Mouse (Mus musculus): ENCODE results near the gene Erc1. TPM values are rescaled to one million over a fixed set of nuclear protein-coding genes. Genes with fewer than 3 reads are reported as not detected.
A peak's percentile ranks its signal among the peaks of the same experiment; 100 is the strongest.

The Erc1 gene
- polyA plus RNA-seq, 2 experiments, result 1.8 to 3.6 TPM

DNA sequence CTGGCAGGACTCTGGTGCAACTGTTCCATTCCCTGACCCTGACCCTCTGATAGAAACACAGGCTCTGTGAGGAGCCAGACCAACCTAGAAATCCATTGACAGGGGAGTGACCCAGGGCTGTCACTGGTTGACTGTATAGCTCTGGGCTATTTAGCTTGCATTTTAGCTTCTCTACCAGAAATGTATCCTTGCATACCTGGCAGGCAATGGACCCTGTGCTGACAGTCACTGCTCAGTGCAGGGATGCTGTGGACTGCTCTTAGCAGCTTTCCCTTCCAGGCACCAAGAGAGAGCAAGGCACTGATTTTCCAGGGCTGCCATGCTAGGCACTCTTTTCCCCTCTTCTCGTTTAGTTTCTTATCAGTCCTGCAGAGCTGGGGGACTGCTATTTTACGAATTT is 279.6 kb downstream of the Erc1 start:
- no peaks in the 10 kb centered on the region for H3K4me1 ChIP-seq (replicated peaks; ENCODE audit: control insufficient read depth in 2 of 2, insufficient read depth in 2 of 2, low read length in 1 of 2)
- no peak overlapping the region for H3K4me2 ChIP-seq (ENCODE audit: low read depth)
- TF ChIP-seq CTCF (IDR thresholded peaks at IDR 0.05; ENCODE audit: low read depth) (no peak), EP300 (IDR thresholded peaks at IDR 0.05; ENCODE audit: low read depth) (no peak)
- no peak overlapping the region for H3K27ac ChIP-seq
- H3K27me3 ChIP-seq (ENCODE audit: control insufficient read depth, insufficient read depth, low read length), result no peaks in the 10 kb centered on the region
- no peak overlapping the region for H3K4me3 ChIP-seq (ENCODE audit: insufficient read depth in 1 of 2, low read depth in 2 of 2, low read length in 2 of 2)
- 29% methylated on average over 2 of the region's 2 CpGs for WGBS (ENCODE audit: insufficient replicate concordance)
- no peaks in the 10 kb centered on the region for H3K36me3 ChIP-seq (replicated peaks; ENCODE audit: control insufficient read depth, insufficient read depth, low read depth)
- DNase-seq (ENCODE audit: low read depth in 3 of 3, low spot score in 3 of 3) (no peak), ATAC-seq (ENCODE audit: insufficient read depth) (no peak)
- no peak overlapping the region for H3K9ac ChIP-seq (replicated peaks)
- H3K9me3 ChIP-seq (ENCODE audit: control insufficient read depth, low read length), result no peaks in the 10 kb centered on the region

DNA sequence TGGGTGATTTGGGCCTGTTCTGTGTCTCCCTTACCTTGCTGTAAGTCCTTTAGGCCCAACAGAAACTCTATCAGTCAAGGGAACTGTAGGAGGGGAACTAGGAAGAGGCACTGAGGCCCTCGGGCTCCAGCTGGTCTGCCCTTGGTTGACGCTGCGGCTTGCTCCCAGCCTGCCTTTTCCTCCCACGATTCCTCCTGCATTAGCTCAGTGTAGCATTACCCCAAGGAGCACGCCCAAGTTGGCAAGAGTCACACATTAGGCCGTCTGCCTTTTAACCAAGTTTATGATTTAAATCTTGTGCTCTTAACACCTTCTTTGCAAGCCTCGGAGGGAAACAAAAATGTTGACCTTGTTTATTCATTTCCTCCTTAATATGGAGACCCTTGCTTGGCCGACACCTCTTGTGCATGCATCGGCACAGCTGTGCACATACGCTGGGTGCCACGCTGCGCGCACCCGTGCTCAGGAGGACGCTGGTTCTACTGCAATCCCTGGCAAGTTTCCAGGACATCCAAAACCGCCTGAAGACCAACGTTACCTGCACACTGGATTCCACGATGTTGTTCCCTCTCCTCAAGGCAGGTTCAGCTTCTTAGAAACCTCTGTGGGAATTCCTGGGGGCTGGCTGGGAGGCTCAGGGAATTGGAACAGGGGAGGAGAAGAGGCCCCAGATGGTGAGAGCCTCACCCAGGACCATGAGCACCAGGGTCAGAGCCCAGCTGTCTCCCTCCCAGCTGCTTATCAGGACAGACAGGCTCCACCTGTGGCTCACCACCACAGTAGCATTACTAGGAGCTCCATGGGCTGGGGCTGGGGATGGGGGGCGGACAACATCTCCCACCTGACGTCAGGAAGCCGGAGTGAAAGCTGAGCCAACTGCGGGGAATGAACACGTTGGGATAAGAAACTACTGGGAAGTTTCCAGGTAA is 282.3 kb downstream of the Erc1 start:
- TF ChIP-seq EP300 (IDR thresholded peaks at IDR 0.05; ENCODE audit: low read depth), result no peak
- TF ChIP-seq CTCF (IDR thresholded peaks at IDR 0.05; ENCODE audit: low read depth), result no peak
- Histone ChIP-seq H3K9ac (replicated peaks) (no peak overlapping the region), H3K27ac (no peak overlapping the region), H3K4me3 (ENCODE audit: insufficient read depth in 1 of 2, low read depth in 2 of 2, low read length in 2 of 2) (no peak overlapping the region), H3K9me3 (ENCODE audit: control insufficient read depth, low read length) (no peaks in the 10 kb centered on the region), H3K36me3 (replicated peaks; ENCODE audit: control insufficient read depth, insufficient read depth, low read depth) (no peaks in the 10 kb centered on the region), H3K27me3 (ENCODE audit: control insufficient read depth, insufficient read depth, low read length) (no peaks in the 10 kb centered on the region), H3K4me1 (replicated peaks; ENCODE audit: control insufficient read depth in 2 of 2, insufficient read depth in 2 of 2, low read length in 1 of 2) (no peaks in the 10 kb centered on the region), H3K4me2 (ENCODE audit: low read depth) (no peak overlapping the region)
- WGBS (ENCODE audit: insufficient replicate concordance), result 70% methylated on average over 23 of the region's 23 CpGs
- ATAC-seq (ENCODE audit: insufficient read depth) (no peak), DNase-seq (ENCODE audit: low read depth in 3 of 3, low spot score in 3 of 3) (no peak)

DNA sequence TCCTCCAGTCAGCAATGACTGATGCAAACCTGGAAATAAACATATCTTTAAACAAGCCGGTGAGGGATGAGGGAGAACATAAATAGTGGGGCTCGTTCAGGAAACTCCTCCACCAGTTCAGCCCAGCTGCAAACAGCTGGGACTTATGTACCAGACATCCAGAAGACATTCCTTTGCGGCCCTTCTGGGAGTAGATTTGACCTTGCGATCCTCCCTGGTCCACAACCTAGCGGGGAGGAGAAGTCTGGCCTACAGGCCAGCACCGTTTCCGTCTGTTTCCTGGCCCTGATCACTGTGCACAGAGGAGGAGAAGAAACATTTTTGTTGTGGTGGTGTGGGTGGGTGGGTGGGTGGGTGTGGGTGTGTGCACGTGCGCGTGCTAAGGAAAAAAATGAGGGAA is 285.4 kb downstream of the Erc1 start:
- Histone ChIP-seq H3K4me3 (ENCODE audit: insufficient read depth in 1 of 2, low read depth in 2 of 2, low read length in 2 of 2) (no peak overlapping the region), H3K27me3 (ENCODE audit: control insufficient read depth, insufficient read depth, low read length) (no peaks in the 10 kb centered on the region), H3K4me2 (ENCODE audit: low read depth) (no peak overlapping the region), H3K36me3 (replicated peaks; ENCODE audit: control insufficient read depth, insufficient read depth, low read depth) (no peaks in the 10 kb centered on the region), H3K4me1 (replicated peaks; ENCODE audit: control insufficient read depth in 2 of 2, insufficient read depth in 2 of 2, low read length in 1 of 2) (0 out of 4 replicates have a peak, but pooled peaks cover 0 to 1% of the 10 kb centered on the region in 2 experiments), H3K9ac (replicated peaks) (no peak overlapping the region), H3K9me3 (ENCODE audit: control insufficient read depth, low read length) (no peaks in the 10 kb centered on the region), H3K27ac (no peak overlapping the region)
- no peak for TF ChIP-seq EP300 (IDR thresholded peaks at IDR 0.05; ENCODE audit: low read depth)
- no peak for TF ChIP-seq CTCF (IDR thresholded peaks at IDR 0.05; ENCODE audit: low read depth)
- ATAC-seq (ENCODE audit: insufficient read depth), result no peak
- 66% methylated on average over 10 of the region's 10 CpGs for WGBS (ENCODE audit: insufficient replicate concordance)
- no peak for DNase-seq (ENCODE audit: low read depth in 3 of 3, low spot score in 3 of 3)

DNA sequence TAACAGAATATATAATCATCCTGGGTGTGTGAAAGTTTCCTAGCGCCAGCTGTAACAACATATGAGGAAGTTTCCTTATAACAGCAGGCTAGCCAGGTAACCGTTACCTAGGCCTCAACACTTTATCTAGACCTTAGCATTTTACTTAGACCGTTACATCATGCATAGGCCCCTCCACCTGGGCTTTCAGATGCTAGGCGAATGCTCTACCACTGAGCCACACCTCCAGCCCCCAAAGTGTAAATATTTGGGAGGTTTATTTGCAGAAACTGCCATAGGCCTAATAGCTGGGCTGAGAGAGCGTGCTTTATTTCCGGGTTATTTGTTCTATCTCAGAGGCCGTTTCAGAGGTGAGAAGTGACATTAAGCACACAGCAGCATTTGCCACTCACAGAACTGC is 289.1 kb downstream of the Erc1 start:
- H3K4me2 ChIP-seq (ENCODE audit: low read depth), result no peak overlapping the region
- ATAC-seq (ENCODE audit: insufficient read depth), result no peak
- H3K9ac ChIP-seq (replicated peaks), result no peak overlapping the region
- DNase-seq (ENCODE audit: low read depth in 3 of 3, low spot score in 3 of 3), result no peak
- H3K4me1 ChIP-seq (replicated peaks; ENCODE audit: control insufficient read depth in 2 of 2, insufficient read depth in 2 of 2, low read length in 1 of 2), result 0 out of 4 replicates have a peak, but pooled peaks cover 0 to 1% of the 10 kb centered on the region in 2 experiments
- no peak for TF ChIP-seq CTCF (IDR thresholded peaks at IDR 0.05; ENCODE audit: low read depth)
- TF ChIP-seq EP300 (IDR thresholded peaks at IDR 0.05; ENCODE audit: low read depth), result no peak
- H3K36me3 ChIP-seq (replicated peaks; ENCODE audit: control insufficient read depth, insufficient read depth, low read depth), result no peaks in the 10 kb centered on the region
- H3K4me3 ChIP-seq (ENCODE audit: insufficient read depth in 1 of 2, low read depth in 2 of 2, low read length in 2 of 2), result no peak overlapping the region
- no peak overlapping the region for H3K27ac ChIP-seq
- no peaks in the 10 kb centered on the region for H3K9me3 ChIP-seq (ENCODE audit: control insufficient read depth, low read length)
- 59% methylated on average over 7 of the region's 7 CpGs for WGBS (ENCODE audit: insufficient replicate concordance)
- H3K27me3 ChIP-seq (ENCODE audit: control insufficient read depth, insufficient read depth, low read length), result no peaks in the 10 kb centered on the region

GRCm38 (mm10) chr6:119554439-119554838 is 293.5 kb downstream of the Erc1 start:
- Histone ChIP-seq H3K27me3 (ENCODE audit: control insufficient read depth, insufficient read depth, low read length) (no peaks in the 10 kb centered on the region), H3K9me3 (ENCODE audit: control insufficient read depth, low read length) (no peaks in the 10 kb centered on the region), H3K4me2 (ENCODE audit: low read depth) (no peak overlapping the region), H3K9ac (replicated peaks) (no peak overlapping the region), H3K36me3 (replicated peaks; ENCODE audit: control insufficient read depth, insufficient read depth, low read depth) (no peaks in the 10 kb centered on the region), H3K4me1 (replicated peaks; ENCODE audit: control insufficient read depth in 2 of 2, insufficient read depth in 2 of 2, low read length in 1 of 2) (0 out of 4 replicates have a peak, but pooled peaks cover 0 to 1% of the 10 kb centered on the region in 2 experiments), H3K4me3 (ENCODE audit: insufficient read depth in 1 of 2, low read depth in 2 of 2, low read length in 2 of 2) (no peak overlapping the region), H3K27ac (no peak overlapping the region)
- ATAC-seq (ENCODE audit: insufficient read depth) (no peak), DNase-seq (ENCODE audit: low read depth in 3 of 3, low spot score in 3 of 3) (no peak)
- TF ChIP-seq EP300 (IDR thresholded peaks at IDR 0.05; ENCODE audit: low read depth) (no peak), CTCF (IDR thresholded peaks at IDR 0.05; ENCODE audit: low read depth) (peak; percentile 66)
- WGBS (ENCODE audit: insufficient replicate concordance), result 57% methylated on average over 8 of the region's 8 CpGs

Measured in liver, embryonic 14.5 days (tissue).